Mouse (Mus musculus) MEL (cell line): Measurements from ENCODE around the gene Clock. TPM values are rescaled to one million over a fixed set of nuclear protein-coding genes. Genes with fewer than 3 reads are reported as not detected.

Source experiments
- DNase-seq: peaks from one replicate; pipeline ENCODE4 v3.0.0; 2011; ENCODE audit warnings: low read depth, low spot score
- H3K27ac ChIP-seq: 2 replicates; pipeline ENCODE4 v1.5.1; 2012; ENCODE audit warnings: low read depth, mild to moderate bottlenecking, control low read depth, low read length, moderate library complexity; ENCODE audit not compliant: control insufficient read depth
- H3K27me3 ChIP-seq, 2 experiments: fragments of 150-350 bp in 1 of 2; sonication (generic) in 1 of 2; 2 replicates each; pipeline ENCODE4 v1.6.1; 2012; ENCODE audit warnings: low read length in 2 of 2, mild to moderate bottlenecking in 2 of 2, improper control_type of control experiment in 1 of 2, moderate library complexity in 1 of 2; ENCODE audit not compliant: insufficient read depth in 2 of 2, control insufficient read depth in 1 of 2
- H3K36me3 ChIP-seq, 2 experiments: 2 replicates each; pipeline ENCODE4 v1.6.1; 2012 to 2014; ENCODE audit warnings: low read length in 2 of 2, improper control_type of control experiment in 1 of 2, inconsistent platforms in 1 of 2, mild to moderate bottlenecking in 1 of 2; ENCODE audit not compliant: insufficient read depth in 2 of 2, control insufficient read depth in 1 of 2
- H3K4me1 ChIP-seq, 2 experiments: fragments of 150-350 bp in 1 of 2; sonication (generic) in 1 of 2; 2 replicates each; pipeline ENCODE4 v1.6.1; 2012; ENCODE audit warnings: low read length in 2 of 2, improper control_type of control experiment in 1 of 2, mild to moderate bottlenecking in 1 of 2; ENCODE audit not compliant: insufficient read depth in 2 of 2, control insufficient read depth in 1 of 2
- H3K4me3 ChIP-seq, 2 experiments: fragments of 150-350 bp in 1 of 2; sonication (generic) in 1 of 2; 2 replicates each; pipeline ENCODE4 v1.5.1; 2012; ENCODE audit warnings: low read depth in 2 of 2, low read length in 2 of 2, mild to moderate bottlenecking in 2 of 2, moderate library complexity in 2 of 2, control low read depth in 1 of 2, improper control_type of control experiment in 1 of 2; ENCODE audit not compliant: control insufficient read depth in 1 of 2, insufficient read depth in 1 of 2
- H3K79me2 ChIP-seq: 2 replicates; pipeline ENCODE4 v1.6.1; 2012; ENCODE audit warnings: mild to moderate bottlenecking, low read length, moderate library complexity; ENCODE audit not compliant: control insufficient read depth, poor library complexity, insufficient read depth
- H3K9ac ChIP-seq: 2 replicates; pipeline ENCODE4 v1.6.1; 2012; ENCODE audit warnings: low read depth, mild to moderate bottlenecking, control low read depth, low read length, moderate library complexity; ENCODE audit not compliant: control insufficient read depth, poor library complexity, severe bottlenecking
- H3K9me3 ChIP-seq: fragments of 150-350 bp; sonication (generic); replicated peaks from 2 replicates; pipeline ENCODE4 v1.6.1; 2012; ENCODE audit warnings: mild to moderate bottlenecking, low read length, improper control_type of control experiment, moderate library complexity; ENCODE audit not compliant: insufficient read depth
- CHD1 ChIP-seq: IDR thresholded peaks from 2 replicates; pipeline ENCODE4 v1.6.1; 2012; ENCODE audit warnings: low read depth, mild to moderate bottlenecking, inconsistent platforms, low read length, improper control_type of control experiment
- CTCF ChIP-seq, 3 experiments: IDR thresholded peaks in 2 of 3; conservative IDR thresholded peaks in 1 of 3; 2 replicates each; pipeline ENCODE4 v1.5.1; 2011 to 2012; ENCODE audit warnings: low read length in 3 of 3, low read depth in 2 of 3, mild to moderate bottlenecking in 2 of 3, improper control_type of control experiment in 1 of 3, inconsistent platforms in 1 of 3, mixed read lengths in 1 of 3, moderate library complexity in 1 of 3; ENCODE audit not compliant: control insufficient read depth in 1 of 3, insufficient read depth in 1 of 3, poor library complexity in 1 of 3, severe bottlenecking in 1 of 3
- E2F4 ChIP-seq: IDR thresholded peaks from 2 replicates; pipeline ENCODE4 v1.6.1; 2011; ENCODE audit warnings: low read depth, low read length, improper control_type of control experiment, borderline replicate concordance
- ELF1 ChIP-seq: IDR thresholded peaks from 2 replicates; pipeline ENCODE4 v1.6.1; 2014; ENCODE audit warnings: low read depth, mild to moderate bottlenecking, inconsistent platforms, low read length, improper control_type of control experiment, moderate library complexity
- ETS1 ChIP-seq: IDR thresholded peaks from 2 replicates; pipeline ENCODE4 v1.6.1; 2012; ENCODE audit warnings: low read depth, mild to moderate bottlenecking, inconsistent platforms, low read length, improper control_type of control experiment, moderate library complexity
- HCFC1 ChIP-seq: IDR thresholded peaks from 2 replicates; pipeline ENCODE4 v1.6.1; 2012; ENCODE audit warnings: low read depth, mild to moderate bottlenecking, inconsistent platforms, low read length, improper control_type of control experiment, moderate library complexity
- KAT2A ChIP-seq: conservative IDR thresholded peaks from 2 replicates; pipeline ENCODE4 v1.6.1; 2012; ENCODE audit warnings: low read depth, low read length, improper control_type of control experiment, inconsistent platforms
- MAZ ChIP-seq: IDR thresholded peaks from 2 replicates; pipeline ENCODE4 v1.6.1; 2012; ENCODE audit warnings: low read depth, mild to moderate bottlenecking, inconsistent platforms, low read length, improper control_type of control experiment
- MYB ChIP-seq: IDR thresholded peaks from 2 replicates; pipeline ENCODE4 v1.6.1; 2011; ENCODE audit warnings: mild to moderate bottlenecking, low read depth, low read length, improper control_type of control experiment
- MYC ChIP-seq: IDR thresholded peaks from 2 replicates; pipeline ENCODE4 v1.6.1; 2011; ENCODE audit warnings: low read depth, mild to moderate bottlenecking, low read length, improper control_type of control experiment, moderate library complexity
- POLR2AphosphoS2 ChIP-seq: IDR thresholded peaks from 2 replicates; pipeline ENCODE4 v1.6.1; 2011; ENCODE audit warnings: low read length, improper control_type of control experiment
- POLR2AphosphoS5 ChIP-seq: IDR thresholded peaks from 2 replicates; pipeline ENCODE4 v1.6.1; 2012; ENCODE audit warnings: low read depth, borderline replicate concordance, mild to moderate bottlenecking, inconsistent platforms, low read length, moderate library complexity, mixed read lengths
- RAD21 ChIP-seq: IDR thresholded peaks from 2 replicates; pipeline ENCODE4 v1.6.1; 2011; ENCODE audit warnings: mild to moderate bottlenecking, low read depth, low read length, improper control_type of control experiment
- SIN3A ChIP-seq: IDR thresholded peaks from 2 replicates; pipeline ENCODE4 v1.6.1; 2012; ENCODE audit warnings: low read length, improper control_type of control experiment, inconsistent platforms
- TAL1 ChIP-seq: IDR thresholded peaks from 2 replicates; pipeline ENCODE4 v1.6.1; 2012; ENCODE audit warnings: mild to moderate bottlenecking, inconsistent platforms, low read length, moderate library complexity, mixed read lengths
- USF2 ChIP-seq, 2 experiments: IDR thresholded peaks; 2 replicates each; pipeline ENCODE4 v1.6.1; 2011 to 2012; ENCODE audit warnings: improper control_type of control experiment in 2 of 2, low read length in 2 of 2, borderline replicate concordance in 1 of 2, inconsistent platforms in 1 of 2, low read depth in 1 of 2, mild to moderate bottlenecking in 1 of 2; ENCODE audit not compliant: insufficient read depth in 1 of 2
- ZKSCAN1 ChIP-seq: IDR thresholded peaks from 2 replicates; pipeline ENCODE4 v1.6.1; 2012; ENCODE audit warnings: low read depth, mild to moderate bottlenecking, inconsistent platforms, low read length, improper control_type of control experiment, moderate library complexity
- ZNF384 ChIP-seq: IDR thresholded peaks from 2 replicates; pipeline ENCODE4 v1.6.1; 2012; ENCODE audit warnings: low read depth, mild to moderate bottlenecking, inconsistent platforms, low read length, improper control_type of control experiment
- polyA plus RNA-seq, 2 experiments: library from polyadenylated mRNA; stranded (reverse) in 1 of 2; unstranded in 1 of 2; fragments of >175 nt in 1 of 2; fragments of >200 nt in 1 of 2; gene quantifications; 2 replicates each; pipeline versions ENCODE4 v1.2.1 to v1.2.4; 2012; ENCODE audit warnings: low replicate concordance in 2 of 2, low read depth in 1 of 2; ENCODE audit not compliant: insufficient read length in 2 of 2, insufficient read depth in 1 of 2, missing spikeins in 1 of 2
- total RNA-seq: library from RNA; depleted of rRNA; stranded (reverse); fragments of 300-350 nt; gene quantifications from 2 replicates; pipeline ENCODE4 v1.2.3, GENCODE M21; 2012

Gene Clock
- total and polyA plus RNA-seq, 3 experiments = 4.1 to 77.5 (median 6.3) TPM

DNA sequence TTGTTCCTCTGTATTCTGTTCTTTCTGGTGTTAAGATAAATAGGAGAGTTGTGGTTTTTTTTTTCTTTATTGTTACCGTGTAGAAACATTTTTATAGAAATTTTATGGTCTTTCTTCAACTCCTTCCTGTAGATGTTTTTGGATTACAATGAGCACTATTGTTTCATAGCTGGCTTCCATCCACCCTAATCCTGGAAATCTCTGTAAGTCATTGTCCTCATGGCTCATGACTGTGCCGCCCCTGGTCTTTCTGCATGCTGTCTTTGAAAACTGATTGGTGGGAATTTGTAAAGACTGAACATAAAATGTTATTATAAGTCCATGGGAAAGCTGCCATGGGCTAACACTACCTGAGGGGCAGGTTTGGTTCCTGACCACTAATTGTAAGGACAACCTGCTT is 22.7 kb upstream of the Clock start:
- no peaks in the 10 kb centered on the region for H3K4me1 ChIP-seq
- H3K9me3 ChIP-seq = no peaks in the 10 kb centered on the region
- no peak overlapping the region for H3K4me3 ChIP-seq
- no peak overlapping the region for H3K27ac ChIP-seq
- TF ChIP-seq E2F4 = no peak
- no peak for TF ChIP-seq SIN3A
- no peak for TF ChIP-seq ZKSCAN1
- no peak for TF ChIP-seq MYC
- no peak for TF ChIP-seq ETS1
- no peak for TF ChIP-seq CHD1
- no peak for TF ChIP-seq POLR2AphosphoS5
- TF ChIP-seq CTCF (IDR thresholded peaks at IDR 0.05 in 2 of 3, conservative IDR thresholded peaks at IDR 0.05 in 1 of 3; ENCODE audit: control insufficient read depth in 1 of 3, insufficient read depth in 1 of 3, low read depth in 2 of 3, low read length in 3 of 3, poor library complexity in 1 of 3, severe bottlenecking in 1 of 3) = no peak
- TF ChIP-seq HCFC1 = no peak
- no peaks in the 10 kb centered on the region for H3K79me2 ChIP-seq
- peaks cover 9 to 16% of the 10 kb centered on the region in 2 experiments for H3K27me3 ChIP-seq
- no peak for DNase-seq
- H3K9ac ChIP-seq = no peak overlapping the region
- H3K36me3 ChIP-seq = no peaks in the 10 kb centered on the region

DNA sequence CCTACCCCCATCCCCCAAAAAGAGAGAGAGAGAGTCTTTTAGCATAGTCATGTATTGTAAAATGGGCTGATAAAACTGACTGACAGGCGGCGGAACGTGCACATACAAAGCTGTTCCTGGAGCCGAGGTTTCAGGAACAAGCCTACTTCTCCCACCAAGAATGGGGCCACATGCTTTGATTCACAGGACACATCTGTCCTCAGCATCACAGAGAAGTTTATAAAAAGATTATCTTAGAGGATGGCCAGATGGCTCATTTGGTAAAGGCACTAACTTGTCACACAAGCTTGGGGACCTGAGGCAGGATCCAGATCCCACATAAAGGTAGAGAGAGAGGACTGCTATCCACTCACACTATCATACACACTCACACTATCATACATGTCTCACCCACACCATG is 20.5 kb upstream of the Clock start:
- Histone ChIP-seq H3K27me3 (peaks cover 5 to 15% of the 10 kb centered on the region in 2 experiments), H3K4me1 (no peaks in the 10 kb centered on the region), H3K9ac (no peak overlapping the region), H3K27ac (no peak overlapping the region), H3K79me2 (no peaks in the 10 kb centered on the region), H3K4me3 (no peak overlapping the region), H3K9me3 (no peaks in the 10 kb centered on the region), H3K36me3 (no peaks in the 10 kb centered on the region)
- TF ChIP-seq ELF1 = no peak
- no peak for TF ChIP-seq POLR2AphosphoS2
- no peak for TF ChIP-seq KAT2A
- TF ChIP-seq RAD21 = no peak
- no peak for TF ChIP-seq MYB
- no peak for TF ChIP-seq TAL1
- TF ChIP-seq USF2 (IDR thresholded peaks at IDR 0.05; ENCODE audit: borderline replicate concordance in 1 of 2, insufficient read depth in 1 of 2, low read depth in 1 of 2, low read length in 2 of 2) = no peak
- TF ChIP-seq MAZ = no peak
- TF ChIP-seq ZNF384 = no peak
- TF ChIP-seq CHD1 = no peak
- DNase-seq = no peak
